8 mouse cellular contexts compared by ENCODE assay signal in genomic region chr3:84479293-84480005, GRCm38 (mm10). TPM values are rescaled to one million over a fixed set of nuclear protein-coding genes. Genes with fewer than 3 reads are reported as not detected.
DNase-seq lines count a peak whose midpoint lies in the region; ATAC-seq and TF ChIP-seq lines count a peak whose summit lies in the region.

No protein-coding gene starts in this region.

- ATAC-seq in intestine, embryonic 14.5 days (replicated peaks; ENCODE audit: low FRiP score, low TSS enrichment, low read depth): peak; percentile 45
- peak; percentile 55 for ATAC-seq in midbrain, embryonic 16.5 days
- peak; percentile 68; the same call in 1 of the 2 replicates for ATAC-seq in stomach, embryonic 14.5 days (ENCODE audit: insufficient number of reproducible peaks, insufficient read depth, low FRiP score, low read depth)

- peaks cover 6% of the 10 kb centered on the region; the same call in 1 of the 2 replicates for H3K4me1 ChIP-seq in intestine, embryonic 14.5 days (replicated peaks; ENCODE audit: control insufficient read depth, insufficient read depth, low read length)
- H3K4me1 ChIP-seq in liver, adult 2 months (ENCODE audit: control insufficient read depth, insufficient read depth, low read length): no peaks in the 10 kb centered on the region
- peaks cover 17% of the 10 kb centered on the region for H3K4me1 ChIP-seq in midbrain, embryonic 16.5 days (ENCODE audit: control insufficient read depth, insufficient read depth, low read length)
- peaks cover 15% of the 10 kb centered on the region; the same call in 1 of the 2 replicates for H3K4me1 ChIP-seq in stomach, embryonic 14.5 days (ENCODE audit: control insufficient read depth, insufficient read depth, low read length)

- H3K27me3 ChIP-seq in intestine, embryonic 14.5 days (replicated peaks; ENCODE audit: control insufficient read depth, insufficient read depth, low read length): peaks cover 18% of the 10 kb centered on the region
- peaks cover 10% of the 10 kb centered on the region; the same call in 1 of the 2 replicates for H3K27me3 ChIP-seq in liver, adult 2 months (ENCODE audit: control insufficient read depth, insufficient read depth, low read length)
- peaks cover 29% of the 10 kb centered on the region for H3K27me3 ChIP-seq in midbrain, embryonic 16.5 days (ENCODE audit: control insufficient read depth, insufficient read depth, low read depth, low read length)
- no peaks in the 10 kb centered on the region; the same call in 1 of the 2 replicates for H3K27me3 ChIP-seq in stomach, embryonic 14.5 days (ENCODE audit: control insufficient read depth, insufficient read depth, low read length)

- no peak for TF ChIP-seq CTCF in liver, adult 2 months (IDR thresholded peaks at IDR 0.05; ENCODE audit: low read depth, low read length)

- under 1% methylated on average over 61 of the region's 61 CpGs for WGBS in intestine, embryonic 14.5 days
- 2% methylated on average over 61 of the region's 61 CpGs for WGBS in liver, adult 2 months
- under 1% methylated on average over 61 of the region's 61 CpGs for WGBS in midbrain, embryonic 16.5 days
- under 1% methylated on average over 61 of the region's 61 CpGs for WGBS in stomach, embryonic 14.5 days

- H3K9ac ChIP-seq in intestine, embryonic 14.5 days (ENCODE audit: low read length): peak overlapping the region; percentile 61
- H3K9ac ChIP-seq in liver, adult 2 months (ENCODE audit: low read depth, low read length): peak overlapping the region; percentile 48; the same call in 1 of the 2 replicates
- H3K9ac ChIP-seq in midbrain, embryonic 16.5 days (ENCODE audit: low read depth, low read length): peak overlapping the region; percentile 86
- peak overlapping the region; percentile 68 for H3K9ac ChIP-seq in stomach, embryonic 14.5 days (replicated peaks; ENCODE audit: low read depth, low read length)

- peak overlapping the region; percentile 49 for H3K4me3 ChIP-seq in intestine, embryonic 14.5 days (ENCODE audit: low read depth, low read length)
- peak overlapping the region; percentile 57 for H3K4me3 ChIP-seq in liver, adult 2 months (ENCODE audit: insufficient read depth, low read depth, low read length)
- peak overlapping the region; percentile 79 for H3K4me3 ChIP-seq in midbrain, embryonic 16.5 days (ENCODE audit: low read depth, low read length)
- peak overlapping the region; percentile 72 for H3K4me3 ChIP-seq in stomach, embryonic 14.5 days (ENCODE audit: low read depth, low read length)

- no peak for TF ChIP-seq POLR2A in liver, adult 2 months (IDR thresholded peaks at IDR 0.05; ENCODE audit: extremely low read depth, insufficient read depth, low read length)

- H3K9me3 ChIP-seq in intestine, embryonic 14.5 days (ENCODE audit: control insufficient read depth, low read length): no peaks in the 10 kb centered on the region
- no peaks in the 10 kb centered on the region for H3K9me3 ChIP-seq in midbrain, embryonic 16.5 days (replicated peaks; ENCODE audit: control insufficient read depth, low read length, poor library complexity, severe bottlenecking)
- H3K9me3 ChIP-seq in stomach, embryonic 14.5 days (ENCODE audit: control insufficient read depth, low read depth, low read length): no peaks in the 10 kb centered on the region

- H3K4me2 ChIP-seq in intestine, embryonic 14.5 days (ENCODE audit: low read length): peak overlapping the region; percentile 97
- peak overlapping the region; percentile 94 for H3K4me2 ChIP-seq in midbrain, embryonic 16.5 days (ENCODE audit: low read length)
- peak overlapping the region; percentile 99 for H3K4me2 ChIP-seq in stomach, embryonic 14.5 days (replicated peaks; ENCODE audit: low read depth, low read length)

- H3K27ac ChIP-seq in intestine, embryonic 14.5 days (ENCODE audit: low read depth): no peak overlapping the region
- no peak overlapping the region for H3K27ac ChIP-seq in liver, adult 2 months (replicated peaks; ENCODE audit: insufficient read depth, low read depth, low read length)
- H3K27ac ChIP-seq in midbrain, embryonic 16.5 days (ENCODE audit: low read length): no peak overlapping the region
- H3K27ac ChIP-seq in stomach, embryonic 14.5 days (ENCODE audit: low read length): peak overlapping the region; percentile 15; the same call in 1 of the 2 replicates

- H3K36me3 ChIP-seq in intestine, embryonic 14.5 days (ENCODE audit: control insufficient read depth, insufficient read depth, low read length): no peaks in the 10 kb centered on the region
- no peaks in the 10 kb centered on the region for H3K36me3 ChIP-seq in liver, adult 2 months (ENCODE audit: control insufficient read depth, insufficient read depth, low read length)
- no peaks in the 10 kb centered on the region for H3K36me3 ChIP-seq in midbrain, embryonic 16.5 days (ENCODE audit: control insufficient read depth, insufficient read depth, low read length)
- no peaks in the 10 kb centered on the region for H3K36me3 ChIP-seq in stomach, embryonic 14.5 days (ENCODE audit: control insufficient read depth, insufficient read depth, low read length)

- H3K79me2 ChIP-seq in liver, adult 2 months (ENCODE audit: control insufficient read depth, insufficient read depth, low read length): no peaks in the 10 kb centered on the region

- peak; percentile 45 for DNase-seq in ovary, adult 18-20 months (ENCODE audit: low spot score)
- DNase-seq in ovary, postnatal 14 days (ENCODE audit: low spot score): no peak
- peak; percentile 30 to 44 for DNase-seq in cerebellum, postnatal 36 days
- peak; percentile 41 to 64 for DNase-seq in gastrocnemius, postnatal 4 days (ENCODE audit: low spot score in 2 of 2)
- peak; percentile 81 for DNase-seq in intestine, embryonic 14.5 days (ENCODE audit: low spot score)
- DNase-seq in liver, adult 2 months (ENCODE audit: extremely low read depth, low read depth, low spot score): no peak

RNA-seq across cellular contexts. Expression of gene Fhdc1, which starts 0.8 kb away (rescaled TPM):
- 1 to 10 TPM; 3.3 to 4.5 TPM for total RNA-seq in gastrocnemius, postnatal 4 days (2021)
- 5.9 and 7.4 TPM in 2 replicates for polyA plus RNA-seq in intestine, embryonic 14.5 days (2014; fragmentation: Nextera tagmentation; extraction: Ambion mirVana)
- total RNA-seq in liver, adult 2 months (2014; rRNA removed): 0.07 and 0.09 TPM in 2 replicates
- polyA plus RNA-seq in liver, adult 2 months (2012; rRNA removed): 0.09 and 0.18 TPM in 2 replicates
- polyA plus RNA-seq in midbrain, embryonic 16.5 days (2015; fragmentation: Nextera tagmentation; extraction: Ambion mirVana): 3.5 and 4.9 TPM in 2 replicates
- 12.1 and 15.5 TPM in 2 replicates for polyA plus RNA-seq in stomach, embryonic 14.5 days (2014; fragmentation: Nextera tagmentation; extraction: Ambion mirVana)

Comparison
In these comparisons a context has a peak if more than half of its experiments do, and no peak if none do; other contexts are left out.
1. DNase-seq: peak in ovary, adult 18-20 months (single experiment), cerebellum, postnatal 36 days (2 of 2), gastrocnemius, postnatal 4 days (2 of 2) and intestine, embryonic 14.5 days (single experiment); none in ovary, postnatal 14 days (single experiment) and liver, adult 2 months (single experiment).
2. Peak in every context shown above with its lines, with median percentiles within 50 percentile points of each other: ATAC-seq, H3K4me2 ChIP-seq, H3K4me3 ChIP-seq and H3K9ac ChIP-seq.